Mouse (Mus musculus) ES-Bruce4 (cell line): ENCODE data around the gene Dnajc12. TPM values are rescaled to one million over a fixed set of nuclear protein-coding genes. Genes with fewer than 3 reads are reported as not detected.
"Not testable (repeated sequence)": the region's sequence is repeated elsewhere in the genome, so short reads cannot be mapped to it uniquely, and the experiment has no call there.

Experiments used
- H3K27ac ChIP-seq: 2 replicates; pipeline ENCODE4 v1.5.1; 2012; ENCODE audit warnings: low read length, inconsistent platforms; ENCODE audit not compliant: insufficient read depth
- H3K27me3 ChIP-seq: 2 replicates; pipeline ENCODE4 v1.6.1; 2012; ENCODE audit warnings: mild to moderate bottlenecking, low read length, inconsistent platforms; ENCODE audit not compliant: control insufficient read depth, poor library complexity, insufficient read depth, severe bottlenecking
- H3K36me3 ChIP-seq: 2 replicates; pipeline ENCODE4 v1.6.1; 2012; ENCODE audit warnings: inconsistent platforms, mild to moderate bottlenecking, low read length, moderate library complexity; ENCODE audit not compliant: control insufficient read depth, poor library complexity, insufficient read depth, severe bottlenecking
- H3K4me1 ChIP-seq: one replicate; pipeline ENCODE4 v1.8.1; 2011; ENCODE audit warnings: low read length; ENCODE audit not compliant: control insufficient read depth, insufficient read depth
- H3K4me3 ChIP-seq: 2 replicates; pipeline ENCODE4 v1.5.1; 2011; ENCODE audit warnings: low read depth, mild to moderate bottlenecking, low read length
- H3K9ac ChIP-seq: 2 replicates; pipeline ENCODE4 v1.6.1; 2012; ENCODE audit warnings: low read depth, mild to moderate bottlenecking, inconsistent platforms; ENCODE audit not compliant: poor library complexity, severe bottlenecking
- H3K9me3 ChIP-seq: replicated peaks from 2 replicates; pipeline ENCODE4 v1.6.1; 2012; ENCODE audit warnings: mild to moderate bottlenecking, low read length, inconsistent platforms; ENCODE audit not compliant: control insufficient read depth, poor library complexity, insufficient read depth, severe bottlenecking
- CTCF ChIP-seq: IDR thresholded peaks from one replicate; pipeline ENCODE4 v1.8.1; 2011; ENCODE audit warnings: low read depth, low read length
- EP300 ChIP-seq: IDR thresholded peaks from 2 replicates; pipeline ENCODE4 v1.6.1; 2011; ENCODE audit warnings: low read depth, low read length; ENCODE audit not compliant: insufficient read depth
- POLR2A ChIP-seq: IDR thresholded peaks from one replicate; pipeline ENCODE4 v1.8.1; 2011; ENCODE audit warnings: low read length; ENCODE audit not compliant: insufficient read depth
- polyA plus RNA-seq: library from polyadenylated mRNA; stranded (reverse); fragments of >200 nt; gene quantifications from 2 replicates; pipeline ENCODE4 v1.2.4, GENCODE M21; 2011; ENCODE audit warnings: low read depth; ENCODE audit not compliant: missing spikeins, insufficient read depth, insufficient read length

Gene Dnajc12
- polyA plus RNA-seq, 1 experiment, result 4.6 TPM

- Histone ChIP-seq H3K4me3 (no peak overlapping the region), H3K9me3 (no peaks in the 10 kb centered on the region), H3K4me1 (no peaks in the 10 kb centered on the region), H3K27ac (no peak overlapping the region), H3K9ac (no peak overlapping the region), H3K27me3 (no peaks in the 10 kb centered on the region), H3K36me3 (no peaks in the 10 kb centered on the region)
- TF ChIP-seq CTCF, result peak; percentile 6
- TF ChIP-seq EP300, result no peak
Observed at GRCm38 (mm10) chr10:63431221-63431736, 49.0 kb downstream of the Dnajc12 start.

GRCm38 (mm10) chr10:63432099-63432498, 49.9 kb downstream of the Dnajc12 start:
- Histone ChIP-seq H3K27ac (no peak overlapping the region), H3K4me1 (no peaks in the 10 kb centered on the region), H3K9me3 (no peaks in the 10 kb centered on the region), H3K36me3 (no peaks in the 10 kb centered on the region), H3K9ac (no peak overlapping the region), H3K4me3 (no peak overlapping the region), H3K27me3 (no peaks in the 10 kb centered on the region)
- TF ChIP-seq CTCF (no peak), EP300 (no peak), POLR2A (no peak)

- Histone ChIP-seq H3K9ac (no peak overlapping the region), H3K4me3 (no peak overlapping the region), H3K9me3 (no peaks in the 10 kb centered on the region), H3K27ac (no peak overlapping the region), H3K27me3 (no peaks in the 10 kb centered on the region), H3K4me1 (no peaks in the 10 kb centered on the region), H3K36me3 (no peaks in the 10 kb centered on the region)
- TF ChIP-seq EP300 (no peak), CTCF (no peak), POLR2A (no peak)
Observed at GRCm38 (mm10) chr10:63432887-63433286, 50.6 kb downstream of the Dnajc12 start.

- no peaks in the 10 kb centered on the region for H3K36me3 ChIP-seq
- no peaks in the 10 kb centered on the region for H3K4me1 ChIP-seq
- H3K9me3 ChIP-seq, result no peaks in the 10 kb centered on the region
- no peak overlapping the region for H3K9ac ChIP-seq
- no peak overlapping the region for H3K27ac ChIP-seq
- H3K4me3 ChIP-seq, result no peak overlapping the region
- H3K27me3 ChIP-seq, result no peaks in the 10 kb centered on the region
- TF ChIP-seq POLR2A (no peak), CTCF (no peak), EP300 (no peak)
Observed at GRCm38 (mm10) chr10:63438736-63439262, 56.6 kb downstream of the Dnajc12 start.

GRCm38 (mm10) chr10:63439694-63440228, 57.5 kb downstream of the Dnajc12 start:
- H3K4me3 ChIP-seq, result no peak overlapping the region
- TF ChIP-seq CTCF (no peak), POLR2A (no peak), EP300 (no peak)
- H3K27ac ChIP-seq, result no peak overlapping the region
- no peaks in the 10 kb centered on the region for H3K4me1 ChIP-seq
- no peaks in the 10 kb centered on the region for H3K27me3 ChIP-seq
- H3K36me3 ChIP-seq, result no peaks in the 10 kb centered on the region
- H3K9ac ChIP-seq, result no peak overlapping the region
- H3K9me3 ChIP-seq, result no peaks in the 10 kb centered on the region

- not testable (repeated sequence) for H3K4me3 ChIP-seq, H3K4me1 ChIP-seq, H3K36me3 ChIP-seq, H3K27me3 ChIP-seq, H3K27ac ChIP-seq, H3K9ac ChIP-seq, H3K9me3 ChIP-seq
Observed at GRCm38 (mm10) chr10:63444602-63445387, 62.6 kb downstream of the Dnajc12 start.
